Mouse (Mus musculus) bone marrow, adult 2 months (tissue): ENCODE measurements around the gene Ulk4. TPM values are rescaled to one million over a fixed set of nuclear protein-coding genes. Genes with fewer than 3 reads are reported as not detected.
A peak's percentile ranks its signal among the peaks of the same experiment; 100 is the strongest.

Source experiments
- H3K27ac ChIP-seq: fragments of 200-500 bp; 2 replicates; pipeline ENCODE4 v1.5.1; 2012; ENCODE audit warnings: low read depth, mild to moderate bottlenecking, control low read depth, inconsistent platforms, low read length; ENCODE audit not compliant: control insufficient read depth, poor library complexity, insufficient read depth
- H3K4me1 ChIP-seq: fragments of 200-500 bp; 2 replicates; pipeline ENCODE4 v1.6.1; 2011; ENCODE audit warnings: low read length; ENCODE audit not compliant: control insufficient read depth, insufficient read depth
- H3K4me3 ChIP-seq: fragments of 200-500 bp; replicated peaks from 2 replicates; pipeline ENCODE3; 2011; ENCODE audit warnings: mild to moderate bottlenecking, low read depth, low read length, control low read depth; ENCODE audit not compliant: control insufficient read depth
- CTCF ChIP-seq: fragments of 200-500 bp; IDR thresholded peaks from 2 replicates; pipeline ENCODE4 v1.5.1; 2011; ENCODE audit warnings: low read length, control low read depth; ENCODE audit not compliant: control insufficient read depth, insufficient read depth
- POLR2A ChIP-seq: fragments of 200-500 bp; IDR thresholded peaks from 2 replicates; pipeline ENCODE4 v1.6.1; 2011; ENCODE audit warnings: low read depth, mild to moderate bottlenecking, control low read depth, low read length, borderline replicate concordance; ENCODE audit not compliant: control insufficient read depth
- WGBS: fragments of 180-500 bp; shearing (Covaris S2); methylation state at CpG from one replicate; pipeline ENCODE4 v1.1.7; 2018; 5-methylcytosine and 5-hydroxymethylcytosine counted together
- polyA plus RNA-seq: library from polyadenylated mRNA; stranded (reverse); fragments of >200 nt; gene quantifications from 2 replicates; pipeline ENCODE4 v1.2.4, GENCODE M21; 2011; ENCODE audit warnings: low replicate concordance; ENCODE audit not compliant: missing spikeins, insufficient read depth, insufficient read length

The Ulk4 gene
- polyA plus RNA-seq, 1 experiment, result not detected

GRCm38 (mm10) chr9:120933886-120934758, 342.9 kb downstream of the Ulk4 start:
- H3K4me1 ChIP-seq, result peaks cover 5% of the 10 kb centered on the region
- peak overlapping the region; percentile 79 for H3K27ac ChIP-seq
- H3K4me3 ChIP-seq, result peak overlapping the region; percentile 95
- under 1% methylated on average over 57 of the region's 57 CpGs for WGBS
- TF ChIP-seq CTCF (no peak), POLR2A (no peak)

DNA sequence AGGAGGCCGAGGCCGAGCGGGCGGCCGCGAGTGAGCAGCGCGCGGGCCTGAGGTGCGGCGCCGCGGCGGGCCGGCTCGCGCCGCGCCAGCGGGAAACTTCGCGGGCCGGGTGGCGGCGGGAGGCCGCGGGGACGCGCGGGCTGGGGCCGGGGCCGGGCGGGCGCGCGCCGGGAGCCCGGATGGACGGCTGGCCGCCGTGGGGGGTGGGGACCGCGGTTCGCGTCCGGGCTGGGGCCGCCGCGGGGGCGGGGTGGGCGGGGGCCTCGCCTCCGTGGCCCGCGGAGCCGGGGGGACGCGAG, 343.5 kb downstream of the Ulk4 start:
- peaks cover 5% of the 10 kb centered on the region for H3K4me1 ChIP-seq
- peak overlapping the region; percentile 95 for H3K4me3 ChIP-seq
- 7% methylated on average over 55 of the region's 58 CpGs for WGBS
- H3K27ac ChIP-seq, result peak overlapping the region; percentile 97
- no peak for TF ChIP-seq POLR2A
- no peak for TF ChIP-seq CTCF

- WGBS, result 9% methylated on average over 78 of the region's 78 CpGs
Observed at GRCm38 (mm10) chr9:120932797-120933586, 344.0 kb downstream of the Ulk4 start.

GRCm38 (mm10) chr9:120932371-120932770, 344.6 kb downstream of the Ulk4 start:
- no peak overlapping the region for H3K4me3 ChIP-seq
- no peak for TF ChIP-seq POLR2A
- TF ChIP-seq CTCF, result no peak
- WGBS, result 90% methylated on average over 6 of the region's 6 CpGs
- H3K27ac ChIP-seq, result no peak overlapping the region
- H3K4me1 ChIP-seq, result peaks cover 5% of the 10 kb centered on the region

More at GRCm38 (mm10) chr9:120932797-120933586, 344.0 kb downstream of the Ulk4 start:
- H3K4me3 ChIP-seq, result peak overlapping the region; percentile 81
- TF ChIP-seq POLR2A (peak; percentile 99), CTCF (no peak; the same call in 1 of the 2 replicates)
- H3K27ac ChIP-seq, result peak overlapping the region; percentile 97
- peaks cover 5% of the 10 kb centered on the region for H3K4me1 ChIP-seq

GRCm38 (mm10) chr9:120930811-120931210, 346.2 kb downstream of the Ulk4 start:
- TF ChIP-seq POLR2A (no peak), CTCF (no peak)
- WGBS, result 82% methylated on average over 8 of the region's 8 CpGs
- H3K4me3 ChIP-seq, result no peak overlapping the region
- H3K4me1 ChIP-seq, result peaks cover 4% of the 10 kb centered on the region
- no peak overlapping the region for H3K27ac ChIP-seq

DNA sequence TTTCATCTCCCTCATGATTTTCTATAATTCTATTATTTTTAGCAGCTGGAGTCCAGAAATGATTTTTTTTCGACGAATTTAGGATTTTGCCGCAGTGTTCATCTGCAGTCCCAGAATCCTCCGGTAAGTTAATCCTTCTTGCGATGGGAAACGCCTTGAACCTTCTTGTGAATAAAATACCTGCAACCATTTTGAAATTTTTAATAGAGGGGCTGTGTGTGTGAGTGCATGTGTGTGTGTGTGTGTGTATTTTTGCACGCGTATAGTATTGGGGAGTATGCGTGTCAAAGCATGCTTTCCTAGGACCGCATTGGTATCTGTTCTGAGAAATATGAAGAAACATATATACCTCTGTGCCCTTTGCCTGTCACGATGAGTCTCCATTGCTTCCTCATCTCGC, 347.0 kb downstream of the Ulk4 start:
- Histone ChIP-seq H3K4me3 (no peak overlapping the region), H3K4me1 (no peaks in the 10 kb centered on the region; the same call in none of the 2 replicates), H3K27ac (no peak overlapping the region)
- TF ChIP-seq CTCF, result no peak
- TF ChIP-seq POLR2A, result no peak
- 91% methylated on average over 12 of the region's 12 CpGs for WGBS

DNA sequence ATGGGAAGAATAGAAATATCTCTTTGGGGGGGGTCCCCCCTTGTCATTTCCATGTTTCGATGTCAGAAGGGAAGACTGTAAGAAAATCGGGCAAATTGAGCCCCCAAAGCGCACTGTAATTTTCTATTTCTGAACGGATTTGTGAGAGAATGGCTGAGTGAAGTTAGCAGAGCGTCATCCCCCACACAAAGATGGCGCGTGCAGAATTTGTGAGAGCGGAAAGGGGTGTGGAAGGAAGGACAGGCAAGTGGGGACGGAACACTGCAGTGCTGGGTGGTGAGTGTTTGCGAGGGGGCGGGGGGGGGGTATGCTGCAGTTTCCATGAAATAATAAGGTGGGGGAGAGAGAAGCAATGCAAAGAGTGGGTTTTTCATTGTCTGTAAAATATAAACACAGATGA, 347.9 kb downstream of the Ulk4 start, which contains the start of gene Ctnnb1:
TSS of gene Ctnnb1 (plus strand) at position 136 of the 400 bp plus-strand sequence.
- WGBS, result 90% methylated on average over 11 of the region's 11 CpGs
- no peak for TF ChIP-seq CTCF
- TF ChIP-seq POLR2A, result no peak
- Histone ChIP-seq H3K4me3 (no peak within 1 kb of the TSS), H3K4me1 (no peaks in the 10 kb centered on the region; the same call in 1 of the 2 replicates), H3K27ac (no peak within 1 kb of the TSS)
